Mouse (Mus musculus): ENCODE data around the gene Ifne.
"Not testable (repeated sequence)": the region's sequence is repeated elsewhere in the genome, so short reads cannot be mapped to it uniquely, and the experiment has no call there.

Gene Ifne

DNA sequence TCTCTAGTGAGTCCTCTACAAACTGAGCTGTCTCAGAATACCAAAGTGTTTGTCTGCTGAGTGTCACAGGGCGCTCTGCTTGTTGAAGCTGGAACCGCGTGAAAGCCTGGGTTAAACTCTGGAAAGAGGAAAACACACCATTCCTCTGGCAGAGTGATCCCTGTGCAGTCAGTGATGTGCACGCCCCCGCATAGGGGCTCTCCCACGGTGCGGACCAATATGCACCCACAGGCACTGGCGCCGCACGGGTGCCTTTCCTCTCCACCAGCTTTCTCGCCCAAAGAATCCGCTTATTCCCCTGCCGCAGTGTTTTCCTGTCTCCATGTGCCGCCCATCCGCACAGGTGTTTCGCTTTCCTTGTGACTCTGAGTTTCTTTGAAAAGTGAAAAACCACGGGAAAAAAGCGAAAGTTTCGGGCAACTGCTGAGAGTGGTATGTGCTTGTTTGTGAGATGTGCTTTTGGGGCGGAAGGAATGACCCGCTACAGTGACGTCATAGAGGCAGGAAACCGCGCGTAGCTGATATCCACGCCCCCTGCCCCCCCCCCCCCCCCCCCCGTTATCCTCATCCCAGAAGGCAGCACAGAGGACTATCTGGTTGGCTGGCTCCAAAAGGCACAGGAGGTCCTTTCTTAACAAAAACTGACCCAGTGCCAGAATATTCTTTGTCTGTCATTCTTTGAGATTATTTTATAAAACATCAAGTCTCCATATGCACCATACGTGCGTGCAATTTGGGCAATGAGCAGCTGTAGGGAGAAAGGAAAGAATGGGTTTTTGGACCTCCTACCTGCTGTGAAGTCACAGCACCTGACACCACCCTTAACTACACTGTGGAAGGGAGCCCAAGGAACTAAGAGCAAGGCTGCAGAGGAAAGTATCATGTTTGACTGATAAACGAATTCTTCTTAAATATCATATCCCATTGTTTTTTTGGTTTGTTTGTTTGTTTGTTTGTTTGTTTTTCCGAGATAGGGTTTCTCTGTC, 11.8 kb downstream of the Ifne start:
- in situ Hi-C loops (cut with MboI, MseI): loop anchor here (10.0 to 25.0 kb wide), 2 partner anchors 63 to 419 kb away; partner anchors contain the start of genes Cdkn2a, Gm13287 and Gm13288

DNA sequence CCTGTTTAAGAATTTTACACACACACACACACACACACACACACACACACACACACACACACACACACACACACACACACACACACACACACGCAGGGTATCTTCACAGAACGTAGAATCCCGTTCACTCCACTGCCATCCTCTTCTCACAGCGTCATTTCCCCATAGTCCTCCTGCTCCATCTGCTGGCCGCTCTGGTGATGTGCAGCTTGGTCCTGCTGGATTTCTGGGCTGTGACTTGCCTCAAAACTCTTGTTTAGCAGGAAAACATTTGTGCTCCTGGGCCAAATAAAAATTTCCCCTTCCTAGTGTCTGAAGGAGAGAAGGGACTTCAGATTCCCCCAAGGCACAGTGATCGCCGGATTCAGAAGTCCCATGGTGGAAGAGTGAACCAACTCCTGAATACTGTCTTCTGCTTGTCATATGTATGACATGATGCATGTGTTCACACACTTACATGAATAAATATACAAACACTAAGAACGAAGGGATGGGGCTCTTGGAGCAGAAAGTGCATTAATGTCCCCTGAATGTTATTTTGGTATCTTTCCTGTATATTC, 12.6 kb downstream of the Ifne start:
- in situ Hi-C loops (cut with MboI, MseI): loop anchor here (10.0 to 25.0 kb wide), 2 partner anchors 63 to 420 kb away; partner anchors contain the start of genes Cdkn2a, Gm13287 and Gm13288

DNA sequence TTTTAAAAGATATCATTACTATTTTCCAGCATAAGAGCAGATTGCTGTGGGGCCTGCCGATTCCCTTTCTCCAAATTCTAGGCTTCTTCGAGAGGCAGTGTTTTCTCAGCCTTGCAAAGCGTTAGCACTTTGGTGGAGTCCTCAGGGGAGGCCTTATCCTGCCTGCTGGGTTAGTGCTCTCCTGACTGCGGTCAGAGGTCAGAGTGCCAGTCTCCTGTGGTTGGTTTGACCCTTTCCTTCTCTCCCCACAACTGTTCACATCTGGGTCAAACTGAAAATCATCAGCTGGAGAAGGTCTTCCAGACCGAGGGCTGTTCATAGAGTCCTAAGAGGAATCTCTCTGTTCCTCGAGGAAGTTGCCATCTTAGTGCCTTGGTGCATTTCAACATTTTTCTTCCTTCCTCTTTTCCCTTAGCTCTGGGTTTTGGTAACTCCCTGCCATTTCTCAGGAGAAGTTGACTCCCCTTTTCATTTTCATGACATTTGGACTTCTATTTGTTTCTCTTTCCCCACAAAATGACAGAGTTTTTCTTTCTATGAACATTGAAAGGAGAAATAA, 14.9 kb downstream of the Ifne start:
- in situ Hi-C loops (cut with MboI, MseI): loop anchor here (10.0 to 25.0 kb wide), 2 partner anchors 60 to 422 kb away; partner anchors contain the start of genes Cdkn2a, Gm13287 and Gm13288

DNA sequence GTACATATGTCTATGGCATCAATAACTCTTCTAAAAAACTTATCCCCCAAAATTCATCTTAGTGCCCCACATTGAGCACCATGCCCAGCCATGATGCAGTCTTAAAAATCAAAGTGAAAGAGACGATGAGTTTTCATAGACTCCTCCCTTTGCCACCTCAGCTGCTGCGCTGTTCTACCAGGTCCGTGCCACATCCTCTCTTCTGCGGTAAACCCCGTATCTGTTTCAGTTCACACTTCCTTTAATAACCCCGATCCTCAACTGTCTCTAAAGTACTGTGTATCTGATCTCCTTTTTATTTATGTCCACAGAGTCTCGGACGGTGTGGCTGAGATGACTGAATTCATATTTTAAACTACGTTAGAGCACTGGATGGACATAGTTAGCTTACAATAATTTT, 15.4 kb downstream of the Ifne start:
- in situ Hi-C loops (cut with MboI, MseI): loop anchor here (10.0 to 25.0 kb wide), 2 partner anchors 60 to 423 kb away; partner anchors contain the start of genes Cdkn2a, Gm13287 and Gm13288

DNA sequence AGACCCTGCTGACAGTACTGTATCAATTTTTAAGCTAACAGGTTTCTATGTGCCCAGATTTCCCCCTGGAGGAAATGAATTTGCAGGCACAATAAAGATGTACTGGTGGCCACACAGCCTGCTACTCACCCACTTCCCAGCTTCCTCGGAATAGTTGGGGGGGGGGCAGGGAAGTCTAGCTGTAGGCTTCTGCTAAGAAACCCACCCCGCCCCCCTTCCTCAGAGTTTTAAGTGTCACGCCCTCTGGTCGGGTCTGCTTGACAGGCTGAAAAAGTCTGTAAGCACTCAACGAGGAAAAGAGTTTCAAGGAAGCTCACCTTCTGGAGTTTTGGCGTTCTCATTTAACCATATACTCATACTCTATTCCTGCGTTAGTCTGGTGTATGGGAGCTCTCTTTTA, 16.7 kb downstream of the Ifne start:
- in situ Hi-C loops (cut with MboI, MseI): loop anchor here (10.0 to 25.0 kb wide), 2 partner anchors 59 to 424 kb away; partner anchors contain the start of genes Cdkn2a, Gm13287 and Gm13288

DNA sequence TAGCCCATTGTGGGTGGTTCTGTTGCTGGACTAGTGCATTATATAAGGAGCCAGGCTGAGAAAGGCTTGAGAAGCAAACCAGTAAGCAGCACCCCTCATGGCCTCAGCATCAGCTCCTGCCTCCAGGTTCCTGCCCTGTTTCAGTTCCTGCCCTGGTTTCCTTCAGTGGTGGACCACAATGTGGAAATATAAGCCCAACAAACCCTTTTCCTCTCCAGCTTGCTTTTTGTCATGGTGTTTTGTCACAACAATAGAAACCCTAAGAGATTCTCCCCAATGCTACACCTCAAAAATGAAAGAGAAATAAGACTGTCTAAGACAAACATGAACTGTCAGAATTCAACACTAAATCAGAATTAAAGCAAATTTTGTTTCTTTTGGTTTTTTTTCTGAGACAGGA, 20.8 kb downstream of the Ifne start:
- in situ Hi-C loops (cut with MboI, MseI): loop anchor here (25.0 kb wide), 1 partner anchor 428 kb away; the partner anchor contains the start of gene Cdkn2a

DNA sequence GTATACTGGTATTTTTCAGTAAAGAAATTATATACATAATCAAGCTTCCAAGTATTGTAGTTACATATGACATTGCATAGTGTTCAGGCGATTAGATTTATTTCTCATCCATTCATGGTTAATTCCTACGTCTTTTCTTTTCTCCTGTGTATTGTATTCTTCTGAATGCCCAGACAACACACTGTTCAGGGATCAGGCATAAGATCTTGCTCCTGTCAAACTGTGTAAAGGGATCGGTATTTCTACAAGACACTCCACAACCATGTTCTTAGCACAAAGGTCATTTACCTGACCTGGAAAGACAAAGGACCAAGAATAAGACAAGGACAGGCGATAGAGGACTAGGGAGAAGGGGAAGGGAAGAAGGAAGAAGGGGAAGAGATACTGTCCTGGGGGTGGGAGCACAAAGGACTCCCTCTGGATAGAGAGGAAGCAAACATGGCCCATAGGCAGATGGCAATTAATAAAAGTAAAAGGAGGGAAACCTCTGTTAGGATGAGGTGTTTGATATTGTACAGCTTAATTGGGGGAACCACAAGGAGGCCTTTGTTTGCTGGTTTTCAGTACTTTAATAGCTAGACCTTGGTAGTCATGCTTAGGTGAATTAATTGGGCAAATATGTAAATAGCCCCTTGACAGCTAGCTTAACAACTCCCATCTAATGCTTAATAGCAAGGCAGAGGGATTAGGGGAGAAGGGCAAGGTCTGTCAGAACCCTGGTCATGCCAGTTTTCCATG, 28.8 kb downstream of the Ifne start:
- in situ Hi-C loops (cut with MboI, MseI): loop anchor here (25.0 kb wide), 1 partner anchor 436 kb away; the partner anchor contains the start of gene Cdkn2a

DNA sequence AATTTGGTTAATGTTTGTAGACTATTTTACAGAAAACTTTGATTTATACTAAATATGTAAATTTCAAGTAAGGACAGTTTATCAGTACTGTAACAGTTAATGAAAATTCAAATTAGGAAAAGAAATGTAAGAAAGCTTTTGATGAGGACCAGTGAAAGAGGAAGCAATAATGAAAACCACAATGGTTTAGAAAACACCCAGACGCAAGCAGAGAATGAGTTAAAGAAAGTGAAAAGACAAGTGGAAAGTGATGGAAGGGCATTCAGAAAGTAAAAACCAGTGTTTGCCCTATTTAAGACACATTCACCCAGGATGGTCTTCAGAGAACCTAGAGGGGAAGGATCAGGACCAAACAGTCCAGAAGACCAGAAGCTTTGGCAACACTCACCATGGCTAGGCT, 30.3 kb downstream of the Ifne start, which contains the start of gene Ifna1:
Gene Ifna1, plus strand, starts transcription at position 390 of the 400 bp plus-strand sequence.
- in situ Hi-C loops (cut with MboI, MseI): loop anchor here (25.0 kb wide), 1 partner anchor 438 kb away; the partner anchor contains the start of gene Cdkn2a

DNA sequence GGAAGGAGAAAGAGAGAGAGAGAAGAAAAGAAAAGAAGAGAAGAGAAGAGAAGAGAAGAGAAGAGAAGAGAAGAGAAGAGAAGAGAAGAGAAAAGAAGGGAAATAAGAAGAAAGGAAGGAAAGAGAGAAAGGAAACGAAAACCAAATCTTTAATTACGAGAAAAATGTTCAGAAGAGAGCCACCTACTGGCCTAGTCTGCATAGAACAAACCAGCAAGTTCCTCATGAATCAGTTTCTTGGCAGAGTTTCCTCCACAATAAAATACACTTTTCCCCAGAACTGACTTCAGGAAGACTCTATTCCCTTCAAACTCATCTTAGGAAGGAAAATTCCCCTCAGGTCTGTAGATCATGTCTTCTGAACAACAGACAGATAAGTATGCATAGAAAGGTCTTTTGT, 34.7 kb downstream of the Ifne start:
- in situ Hi-C loops (cut with MboI, MseI): no loop called here

DNA sequence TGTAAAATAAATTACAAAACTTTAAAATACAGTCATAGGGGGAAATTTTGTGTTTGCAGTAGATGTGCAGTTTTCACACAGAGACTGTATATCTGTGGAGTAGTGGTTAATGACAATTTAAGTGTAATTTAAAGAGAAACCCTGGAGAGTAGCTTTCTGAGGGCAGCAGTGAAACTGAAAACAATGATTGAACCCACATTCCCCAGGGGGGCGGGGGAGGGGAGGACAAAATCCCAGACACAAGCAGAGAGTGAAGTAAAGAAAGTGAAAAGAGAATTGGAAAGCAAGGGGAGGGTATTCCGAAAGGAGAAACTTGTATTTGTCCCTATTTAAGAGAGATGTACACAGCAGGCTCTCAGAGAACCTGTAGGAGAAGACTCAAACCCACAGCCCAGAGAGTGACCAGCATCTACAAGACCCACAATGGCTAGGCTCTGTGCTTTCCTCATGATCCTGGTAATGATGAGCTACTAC, 38.5 kb downstream of the Ifne start, which contains the start of gene Ifna4:
Gene Ifna4, plus strand, starts transcription at position 424 of the 474 bp plus-strand sequence.
- in situ Hi-C loops (cut with MboI, MseI): no loop called here

DNA sequence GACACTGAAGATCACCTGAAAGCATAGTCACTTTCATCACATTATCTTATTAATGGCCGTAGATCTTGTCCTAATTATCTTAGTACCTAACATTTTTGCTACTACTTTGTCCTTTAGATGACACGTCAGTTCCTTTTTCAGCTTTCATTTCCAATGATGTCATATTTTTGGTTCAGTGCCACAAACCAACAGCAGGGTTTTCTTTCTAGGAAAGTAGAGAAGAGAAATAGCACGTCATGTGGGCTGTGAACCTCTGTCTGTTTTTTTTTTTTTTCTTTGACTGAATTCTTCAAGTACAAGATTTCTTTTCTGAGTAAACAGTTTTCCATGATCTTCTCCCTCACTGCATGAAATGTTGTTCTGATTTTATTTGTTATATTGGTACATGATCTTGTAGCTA, 39.9 kb downstream of the Ifne start:
- in situ Hi-C loops (cut with MboI, MseI): no loop called here

DNA sequence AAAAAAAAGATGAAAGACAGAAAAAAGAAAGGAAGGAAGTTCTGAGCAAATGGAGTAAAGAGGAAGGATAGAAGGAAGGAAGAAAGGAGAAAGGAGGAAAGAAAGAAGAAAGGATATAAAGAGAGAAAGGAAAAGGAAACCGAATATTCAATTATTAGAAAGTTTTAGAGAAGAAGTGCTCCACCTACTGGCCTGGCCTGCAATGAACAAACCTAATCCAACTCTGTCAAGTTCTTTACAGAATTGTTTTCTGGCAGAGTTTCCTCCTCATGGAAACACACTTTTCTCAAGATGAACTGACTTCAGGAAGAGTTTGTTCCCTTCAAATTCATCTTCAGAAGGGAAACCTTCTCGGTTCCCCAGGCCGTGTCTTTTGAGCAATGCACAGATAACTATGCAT, 41.2 kb downstream of the Ifne start:
- in situ Hi-C loops (cut with MboI, MseI): no loop called here

DNA sequence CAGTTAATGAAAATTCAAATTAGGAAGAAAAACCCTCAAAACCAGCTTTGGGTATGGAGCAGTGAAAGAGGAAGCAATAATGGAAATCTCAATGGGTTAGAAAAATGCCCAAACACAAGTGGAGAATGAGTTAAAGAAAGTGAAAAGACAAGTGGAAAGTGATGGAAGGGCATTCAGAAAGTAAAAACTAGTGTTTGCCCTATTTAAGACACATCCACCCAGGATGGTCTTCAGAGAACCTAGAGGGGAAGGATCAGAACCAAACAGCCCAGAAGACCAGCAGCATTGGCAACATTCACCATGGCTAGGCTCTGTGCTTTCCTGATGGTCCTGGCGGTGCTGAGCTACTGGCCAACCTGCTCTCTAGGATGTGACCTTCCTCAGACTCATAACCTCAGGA, 44.8 kb downstream of the Ifne start, which contains the start of gene Ifna5:
Gene Ifna5, plus strand, starts transcription at position 301 of the 400 bp plus-strand sequence.
- in situ Hi-C loops (cut with MboI, MseI): not testable (repeated sequence)

DNA sequence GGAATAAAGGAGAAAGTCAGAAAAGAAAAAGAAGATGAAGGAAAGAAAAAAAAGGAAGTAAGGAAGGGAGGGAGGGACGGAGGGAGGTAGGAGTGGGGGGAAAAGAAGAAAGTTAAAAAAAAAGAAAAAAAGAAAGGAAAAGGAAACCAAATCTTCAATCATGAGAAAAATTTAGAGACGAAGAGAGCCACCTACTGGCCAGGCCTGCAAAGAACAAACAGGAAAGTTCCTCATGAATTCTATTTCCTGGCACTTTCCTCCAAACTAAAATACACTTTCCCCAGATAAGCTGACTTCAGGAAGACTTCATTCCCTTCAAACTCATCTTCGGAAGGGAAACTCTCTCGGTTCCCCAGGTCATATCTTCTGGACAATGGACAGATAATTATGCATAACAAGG, 49.5 kb downstream of the Ifne start:
- in situ Hi-C loops (cut with MboI, MseI): no loop called here
